Mouse (Mus musculus) left cerebral cortex, adult 2 months (tissue): ENCODE measurements around the gene Uckl1. TPM values are rescaled to one million over a fixed set of nuclear protein-coding genes. Genes with fewer than 3 reads are reported as not detected.

Experiments used
- DNase-seq, 2 experiments: peaks; one replicate each; pipeline ENCODE4 v3.0.0; 2021 to 2022; ENCODE audit warnings: low spot score in 2 of 2, mixed read lengths in 1 of 2; ENCODE audit errors: extremely low spot score in 1 of 2
- H3K27ac ChIP-seq: fragments of 200-600 bp; 2 replicates; pipeline ENCODE4 v1.8.1; 2022
- H3K4me3 ChIP-seq: fragments of 200-600 bp; 2 replicates; pipeline ENCODE4 v1.8.1; 2022
- CTCF ChIP-seq: fragments of 200-600 bp; IDR thresholded peaks from 2 replicates; pipeline ENCODE4 v1.8.1; 2022; ENCODE audit warnings: antibody characterized with exemption, mild to moderate bottlenecking, moderate library complexity
- intact Hi-C: fragments of 180-260 bp; cut with DNase I; formaldehyde crosslinking; loops from one replicate; pipeline ENCODE4 v1.15.1; 2025
- total RNA-seq, 2 experiments: library from RNA; stranded (reverse); gene quantifications; 2 replicates each; pipeline ENCODE4 v1.2.3; 2021

The Uckl1 gene
- total RNA-seq, 2 experiments from 2014 or later: 57.7 to 71.1 TPM

DNA sequence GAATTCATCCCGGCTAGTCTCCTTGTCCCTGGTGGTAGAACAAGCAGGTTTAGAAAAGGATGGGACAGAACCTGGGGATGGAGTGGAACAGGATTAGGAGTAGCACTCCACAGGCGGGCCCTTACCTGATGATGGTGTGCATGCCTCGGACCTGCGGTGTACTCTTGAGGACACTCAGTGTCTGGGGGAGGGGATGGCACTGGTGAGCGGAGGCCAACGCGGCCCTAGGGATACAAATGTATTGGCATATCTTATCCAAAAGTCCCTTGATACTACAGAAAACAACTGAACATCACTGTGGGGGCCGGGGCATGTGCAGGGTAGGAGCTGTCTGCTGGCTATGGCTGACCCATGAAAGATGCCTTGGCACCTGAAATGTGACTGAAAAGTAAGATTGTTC is 14.3 kb downstream of the Uckl1 start:
- Histone ChIP-seq H3K27ac (no peak overlapping the region), H3K4me3 (no peak overlapping the region)
- DNase-seq: no peak
- TF ChIP-seq CTCF: no peak
- intact Hi-C loops: no loop called here

DNA sequence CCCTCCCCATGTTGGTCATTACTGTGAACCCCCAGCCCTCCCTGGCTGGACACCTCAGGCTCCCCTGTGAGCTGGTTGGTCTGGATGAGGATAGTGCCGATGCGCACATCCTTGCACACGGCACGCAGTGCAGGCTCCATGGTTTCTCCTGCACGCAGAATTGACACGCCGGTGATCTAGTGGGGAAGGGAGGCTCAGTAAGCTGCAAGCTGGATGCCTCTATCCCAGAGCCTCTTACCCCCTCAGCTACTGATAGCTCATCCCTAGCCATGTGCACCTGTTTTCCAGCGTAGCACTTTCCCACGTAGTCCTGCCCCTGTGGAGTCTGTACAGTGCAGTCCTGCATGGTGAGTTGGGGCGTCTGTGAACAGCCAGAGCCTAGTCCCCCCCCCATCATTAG is 14.8 kb downstream of the Uckl1 start:
- DNase-seq: no peak
- H3K4me3 ChIP-seq: no peak overlapping the region
- no peak overlapping the region for H3K27ac ChIP-seq
- intact Hi-C loops: no loop called here
- no peak for TF ChIP-seq CTCF

GRCm38 (mm10) chr2:181568272-181569008 is 16.3 kb downstream of the Uckl1 start:
- DNase-seq: no peak
- intact Hi-C loops: no loop called here

DNA sequence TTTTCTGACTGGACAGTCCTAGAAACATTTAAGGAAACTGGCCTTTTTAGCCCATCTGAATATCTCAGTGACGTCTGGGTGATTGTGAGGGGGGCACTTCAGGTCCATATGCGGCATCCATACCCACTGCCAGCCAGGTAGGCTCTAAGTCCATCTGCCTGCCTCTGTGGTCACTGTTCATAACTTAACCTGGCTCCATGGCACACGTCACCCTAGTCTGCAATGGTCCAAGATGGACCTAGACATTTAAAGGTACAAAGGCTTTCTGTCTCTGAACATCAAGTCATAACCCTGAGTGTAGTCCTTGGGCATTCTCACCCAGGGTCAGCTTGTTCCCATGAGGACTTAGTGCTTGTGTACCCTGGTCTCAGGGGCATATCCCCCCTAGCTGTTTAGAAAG is 17.4 kb downstream of the Uckl1 start:
- no peak overlapping the region for H3K27ac ChIP-seq
- TF ChIP-seq CTCF: no peak
- DNase-seq: no peak
- intact Hi-C loops: no loop called here
- no peak overlapping the region for H3K4me3 ChIP-seq

More at GRCm38 (mm10) chr2:181568272-181569008, 16.3 kb downstream of the Uckl1 start:
- TF ChIP-seq CTCF: peak; percentile 56
- Histone ChIP-seq H3K27ac (no peak overlapping the region), H3K4me3 (no peak overlapping the region)

DNA sequence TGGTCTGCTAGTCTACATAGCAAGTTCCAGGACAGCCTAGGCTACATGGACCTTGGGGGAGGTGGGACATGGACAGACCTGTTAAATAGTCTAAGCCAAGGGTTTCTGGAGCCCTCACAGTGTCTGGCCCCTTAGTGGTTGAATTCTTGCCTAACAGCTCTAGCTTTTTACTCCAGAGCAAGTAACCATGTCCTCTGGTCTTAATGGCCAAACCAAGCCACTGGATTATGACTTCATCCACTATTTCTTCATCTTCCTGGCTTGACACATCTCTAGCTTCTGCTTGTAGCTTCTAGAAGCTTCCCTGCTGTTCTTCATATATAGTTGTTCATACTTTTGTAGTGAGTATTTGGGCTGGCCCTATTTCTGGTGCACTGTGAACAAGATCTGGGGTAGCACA is 30.9 kb downstream of the Uckl1 start:
- DNase-seq: no peak
- no peak overlapping the region for H3K4me3 ChIP-seq
- no peak for TF ChIP-seq CTCF
- H3K27ac ChIP-seq: no peak overlapping the region
- intact Hi-C loops: no loop called here

GRCm38 (mm10) chr2:181550233-181550632 is 34.5 kb downstream of the Uckl1 start:
- intact Hi-C loops: no loop called here
- no peak for TF ChIP-seq CTCF
- Histone ChIP-seq H3K4me3 (no peak overlapping the region), H3K27ac (no peak overlapping the region)
- no peak for DNase-seq

GRCm38 (mm10) chr2:181548682-181549081 is 36.0 kb downstream of the Uckl1 start:
- intact Hi-C loops: no loop called here
- H3K27ac ChIP-seq: no peak overlapping the region

GRCm38 (mm10) chr2:181548227-181548626 is 36.5 kb downstream of the Uckl1 start:
- no peak overlapping the region for H3K27ac ChIP-seq
- no peak for TF ChIP-seq CTCF
- intact Hi-C loops: no loop called here
- no peak overlapping the region for H3K4me3 ChIP-seq
- no peak for DNase-seq

More at GRCm38 (mm10) chr2:181548682-181549081, 36.0 kb downstream of the Uckl1 start:
- H3K4me3 ChIP-seq: no peak overlapping the region
- TF ChIP-seq CTCF: no peak
- DNase-seq: no peak

- no peak for DNase-seq
- no peak for TF ChIP-seq CTCF
- intact Hi-C loops: no loop called here
- no peak overlapping the region for H3K27ac ChIP-seq
- no peak overlapping the region for H3K4me3 ChIP-seq
Observed at GRCm38 (mm10) chr2:181546142-181546541, 38.5 kb downstream of the Uckl1 start.

GRCm38 (mm10) chr2:181541761-181542380 is 42.8 kb downstream of the Uckl1 start:
- no peak for TF ChIP-seq CTCF
- DNase-seq: no peak
- H3K27ac ChIP-seq: 0 out of 2 replicates have a peak overlapping the region, but pooled peaks have one; percentile 13
- no peak overlapping the region for H3K4me3 ChIP-seq
- intact Hi-C loops: no loop called here

DNA sequence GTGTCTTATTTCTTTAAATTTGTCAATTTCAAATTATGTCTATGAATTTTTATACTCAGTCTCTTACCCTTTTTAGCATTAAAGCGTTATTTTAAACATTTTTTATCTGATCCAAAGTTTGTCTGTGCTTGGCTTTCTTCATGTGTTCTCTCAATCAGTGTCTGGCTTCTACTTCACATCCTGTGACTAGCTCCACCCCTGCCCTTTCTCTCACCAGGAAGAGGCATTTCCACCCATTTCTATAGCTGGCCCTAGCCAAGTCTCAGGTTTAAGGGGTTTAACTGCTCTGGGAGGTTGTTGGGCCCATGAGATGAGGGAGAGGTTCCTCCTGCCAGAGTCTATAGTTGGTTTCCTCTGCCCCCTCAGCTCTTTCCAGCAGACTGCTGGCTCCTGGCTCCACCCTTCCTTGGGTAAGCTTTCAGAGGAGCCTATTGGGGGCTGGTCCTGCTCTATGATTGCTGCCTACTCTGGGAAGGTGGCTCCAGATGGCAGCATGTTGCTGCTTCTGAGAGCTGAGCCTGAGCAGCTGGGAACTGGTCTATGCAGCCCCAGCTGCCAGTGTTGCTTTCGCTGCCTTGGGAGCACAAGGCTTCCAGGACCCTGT is 47.1 kb downstream of the Uckl1 start:
- peak; percentile 53 to 63 for DNase-seq
- TF ChIP-seq CTCF: no peak
- intact Hi-C loops: no loop called here
- no peak overlapping the region for H3K4me3 ChIP-seq
- H3K27ac ChIP-seq: peak overlapping the region; percentile 73

DNA sequence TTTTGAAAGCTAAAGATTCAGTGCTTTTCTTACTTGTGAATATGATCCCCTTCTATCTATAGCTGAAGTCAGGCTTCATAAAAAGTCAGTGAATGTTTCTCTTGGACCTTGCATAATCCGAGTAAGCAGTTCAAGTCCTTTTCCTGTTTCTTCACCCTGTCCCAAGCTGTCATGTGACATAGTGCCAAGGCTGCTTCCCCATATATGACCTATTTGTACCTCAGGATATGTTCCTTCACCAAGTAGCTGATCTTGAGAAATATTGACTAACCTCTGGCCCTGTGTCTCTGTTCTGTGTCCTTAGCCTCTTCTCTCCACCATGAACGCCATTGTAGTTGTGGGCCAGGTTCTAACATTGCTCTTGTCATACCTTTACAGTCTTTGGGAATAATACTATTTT is 48.3 kb downstream of the Uckl1 start:
- Histone ChIP-seq H3K27ac (no peak overlapping the region; the same call in 1 of the 2 replicates), H3K4me3 (no peak overlapping the region)
- intact Hi-C loops: no loop called here
- no peak for TF ChIP-seq CTCF
- DNase-seq: no peak

DNA sequence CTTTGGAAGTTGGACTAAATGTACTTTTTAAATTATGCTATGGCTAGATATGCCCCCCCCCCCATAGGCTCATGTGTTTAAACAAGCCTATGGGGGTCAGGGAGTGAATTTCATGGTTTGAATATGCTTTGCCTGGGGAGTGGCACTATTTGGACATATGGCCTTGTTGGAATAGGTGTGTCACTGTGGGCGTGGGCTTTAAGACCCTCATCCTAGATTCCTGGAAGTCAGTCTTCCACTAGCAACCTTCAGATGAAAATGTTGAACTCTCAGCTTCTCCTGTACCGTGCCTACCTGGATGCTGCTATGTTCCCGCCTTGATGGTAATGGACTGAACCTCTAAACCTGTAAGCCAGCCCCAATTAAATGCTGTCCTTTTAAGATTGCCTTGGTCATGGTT is 52.1 kb downstream of the Uckl1 start:
- DNase-seq: no peak
- intact Hi-C loops: no loop called here
- TF ChIP-seq CTCF: no peak

More for the DNA sequence above, 52.1 kb downstream of the Uckl1 start:
- H3K4me3 ChIP-seq: no peak overlapping the region
- no peak overlapping the region for H3K27ac ChIP-seq
